14 mouse cellular contexts compared by ENCODE assay signal in genomic region chr15:78936403-78936802, GRCm38 (mm10). TPM values are rescaled to one million over a fixed set of nuclear protein-coding genes. Genes with fewer than 3 reads are reported as not detected.
DNase-seq lines count a peak whose midpoint lies in the region; ATAC-seq and TF ChIP-seq lines count a peak whose summit lies in the region.
"Had no signal": no experiment of that assay in that cellular context is flagged by ENCODE, and none has a peak within 500 bp of the region (broad histone marks: within the 10 kb centered on the region; RNA-seq: fewer than 3 reads in every experiment).

No protein-coding gene starts in this region.

- peaks cover 14% of the 10 kb centered on the region for H3K79me2 ChIP-seq in myocyte (ENCODE audit: control insufficient read depth, insufficient read depth)

- H3K9me3 ChIP-seq in heart, embryonic 12.5 days (replicated peaks), result no peaks in the 10 kb centered on the region
- H3K9me3 ChIP-seq in midbrain, embryonic 15.5 days, result no peaks in the 10 kb centered on the region
- H3K9me3 ChIP-seq in midbrain, embryonic 14.5 days (ENCODE audit: control insufficient read depth, low read length), result no peaks in the 10 kb centered on the region
- no peaks in the 10 kb centered on the region for H3K9me3 ChIP-seq in hindbrain, postnatal 0 days (ENCODE audit: low read length)

- no peak for DNase-seq in heart, adult 11 months
- no peak for DNase-seq in midbrain, embryonic 14.5 days
- no peak for DNase-seq in hindbrain, postnatal 0 days (ENCODE audit: low spot score)
- no peak for DNase-seq in yolk sac, embryonic 10.5 days (ENCODE audit: low spot score)
- DNase-seq in cerebellum, adult 11-12 months, result no peak
- DNase-seq: adrenal gland, postnatal 25 days; cerebellum, adult 18-20 months; gastrocnemius, adult 2 months; heart, postnatal 10 days; thymus, postnatal 4 days had no signal

- no peak overlapping the region for H3K4me3 ChIP-seq in heart, embryonic 12.5 days
- no peak overlapping the region for H3K4me3 ChIP-seq in midbrain, embryonic 15.5 days
- H3K4me3 ChIP-seq in midbrain, embryonic 14.5 days (replicated peaks; ENCODE audit: low read depth, low read length), result no peak overlapping the region
- no peak overlapping the region for H3K4me3 ChIP-seq in hindbrain, postnatal 0 days (ENCODE audit: low read length)
- H3K4me3 ChIP-seq in myocyte, result peak overlapping the region; percentile 85

- no peak overlapping the region for H3ac ChIP-seq in myocyte (ENCODE audit: control insufficient read depth, insufficient read length)

- H3K27me3 ChIP-seq in heart, embryonic 12.5 days (replicated peaks), result no peaks in the 10 kb centered on the region
- H3K27me3 ChIP-seq in midbrain, embryonic 15.5 days (replicated peaks), result no peaks in the 10 kb centered on the region
- H3K27me3 ChIP-seq in midbrain, embryonic 14.5 days (ENCODE audit: control insufficient read depth, insufficient read depth, low read length), result no peaks in the 10 kb centered on the region
- H3K27me3 ChIP-seq in hindbrain, postnatal 0 days (ENCODE audit: insufficient read depth, low read length), result no peaks in the 10 kb centered on the region
- no peaks in the 10 kb centered on the region for H3K27me3 ChIP-seq in myocyte (ENCODE audit: control insufficient read depth, insufficient read depth, insufficient read length)

- ATAC-seq in heart, embryonic 12.5 days (ENCODE audit: insufficient number of reproducible peaks, low FRiP score), result no peak
- no peak for ATAC-seq in midbrain, embryonic 15.5 days (replicated peaks)
- no peak for ATAC-seq in midbrain, embryonic 14.5 days (ENCODE audit: low FRiP score, low TSS enrichment)
- no peak for ATAC-seq in hindbrain, postnatal 0 days

- H3K27ac ChIP-seq in heart, embryonic 12.5 days (ENCODE audit: poor library complexity, severe bottlenecking), result no peak overlapping the region
- no peak overlapping the region for H3K27ac ChIP-seq in midbrain, embryonic 15.5 days
- no peak overlapping the region for H3K27ac ChIP-seq in midbrain, embryonic 14.5 days (replicated peaks; ENCODE audit: low read depth, low read length)
- H3K27ac ChIP-seq in hindbrain, postnatal 0 days, result no peak overlapping the region
- H3K27ac ChIP-seq: gastrocnemius, adult 2 months; kidney, postnatal 0 days had no signal

- 80% methylated on average over 12 of the region's 12 CpGs for WGBS in heart, embryonic 12.5 days
- 92% methylated on average over 12 of the region's 12 CpGs for WGBS in midbrain, embryonic 15.5 days
- WGBS in midbrain, embryonic 14.5 days, result 95% methylated on average over 12 of the region's 12 CpGs
- WGBS in hindbrain, postnatal 0 days, result 92% methylated on average over 12 of the region's 12 CpGs

- peaks cover 17% of the 10 kb centered on the region for H3K4me1 ChIP-seq in heart, embryonic 12.5 days (replicated peaks)
- H3K4me1 ChIP-seq in midbrain, embryonic 15.5 days, result peaks cover 17% of the 10 kb centered on the region
- peaks cover 11% of the 10 kb centered on the region for H3K4me1 ChIP-seq in midbrain, embryonic 14.5 days (ENCODE audit: control insufficient read depth, insufficient read depth, low read length)
- H3K4me1 ChIP-seq in hindbrain, postnatal 0 days (ENCODE audit: insufficient read depth, low read length), result peaks cover 5% of the 10 kb centered on the region; the same call in 1 of the 2 replicates

- TF ChIP-seq POLR2A in myocyte (IDR thresholded peaks at IDR 0.05; ENCODE audit: insufficient read length, low read depth), result no peak

- H3K36me3 ChIP-seq in heart, embryonic 12.5 days, result peaks cover 53% of the 10 kb centered on the region
- H3K36me3 ChIP-seq in midbrain, embryonic 15.5 days (replicated peaks), result peaks cover 28% of the 10 kb centered on the region
- peaks cover 47% of the 10 kb centered on the region for H3K36me3 ChIP-seq in midbrain, embryonic 14.5 days (ENCODE audit: control insufficient read depth, insufficient read depth, low read length)
- H3K36me3 ChIP-seq in hindbrain, postnatal 0 days (ENCODE audit: insufficient read depth, low read length), result peaks cover 41% of the 10 kb centered on the region
- peaks cover 24% of the 10 kb centered on the region for H3K36me3 ChIP-seq in myocyte (ENCODE audit: control insufficient read depth, insufficient read depth)

- TF ChIP-seq CTCF in hindbrain, postnatal 0 days (IDR thresholded peaks at IDR 0.05; ENCODE audit: low read depth), result no peak

- peak overlapping the region; percentile 84 for H3K4me2 ChIP-seq in heart, embryonic 12.5 days
- peak overlapping the region; percentile 65; the same call in 1 of the 2 replicates for H3K4me2 ChIP-seq in midbrain, embryonic 15.5 days
- no peak overlapping the region for H3K4me2 ChIP-seq in midbrain, embryonic 14.5 days (ENCODE audit: low read length)
- 0 out of 2 replicates have a peak overlapping the region, but pooled peaks have one; percentile 84 for H3K4me2 ChIP-seq in hindbrain, postnatal 0 days (ENCODE audit: low read depth, low read length)
- peak overlapping the region; percentile 100 for H3K4me2 ChIP-seq in myocyte (ENCODE audit: low read depth)

- no peak overlapping the region for H3K9ac ChIP-seq in heart, embryonic 12.5 days
- H3K9ac ChIP-seq in midbrain, embryonic 15.5 days, result no peak overlapping the region
- no peak overlapping the region for H3K9ac ChIP-seq in midbrain, embryonic 14.5 days (replicated peaks; ENCODE audit: low read length)
- no peak overlapping the region for H3K9ac ChIP-seq in hindbrain, postnatal 0 days (replicated peaks; ENCODE audit: low read length)

TF ChIP-seq in myocyte, 11 proteins besides CTCF, POLR2A, EP300 and RAD21:
- TF ChIP-seq SRF (IDR thresholded peaks at IDR 0.05; ENCODE audit: control insufficient read depth, insufficient read length, low read depth) (no peak), POLR2AphosphoS2 (IDR thresholded peaks at IDR 0.05; ENCODE audit: insufficient read length, low read depth) (no peak), MYOG (IDR thresholded peaks at IDR 0.05; ENCODE audit: control insufficient read depth in 1 of 3, insufficient read depth in 1 of 3, insufficient read length in 2 of 3, low read depth in 2 of 3) (no peak), REST (IDR thresholded peaks at IDR 0.05; ENCODE audit: insufficient read depth, insufficient read length) (no peak), TCF12 (IDR thresholded peaks at IDR 0.05; ENCODE audit: insufficient read depth, poor library complexity, severe bottlenecking) (no peak), MAX (IDR thresholded peaks at IDR 0.05; ENCODE audit: low read depth) (no peak), MYOD1 (IDR thresholded peaks at IDR 0.05; ENCODE audit: control insufficient read depth in 1 of 3, insufficient read length in 2 of 3, low read depth in 2 of 3) (no peak), E2F4 (IDR thresholded peaks at IDR 0.05; ENCODE audit: insufficient read depth) (no peak), TCF3 (IDR thresholded peaks at IDR 0.05; ENCODE audit: insufficient read length, low read depth) (no peak), CEBPB (IDR thresholded peaks at IDR 0.05; ENCODE audit: insufficient read depth, poor library complexity, severe bottlenecking) (no peak), USF1 (IDR thresholded peaks at IDR 0.05; ENCODE audit: low read depth) (no peak)

RNA-seq across cellular contexts. Expression of gene Nol12, which starts 1.7 kb away (rescaled TPM):
- polyA plus RNA-seq in heart, embryonic 12.5 days (2016; fragmentation: Nextera tagmentation; extraction: Ambion mirVana), result 37.9 and 39.9 TPM in 2 replicates
- 62.5 and 65.8 TPM in 2 replicates for polyA plus RNA-seq in midbrain, embryonic 15.5 days (2015; fragmentation: Nextera tagmentation; extraction: Ambion mirVana)
- 61.0 and 70.8 TPM in 2 replicates for polyA plus RNA-seq in midbrain, embryonic 14.5 days (2014; fragmentation: Nextera tagmentation; extraction: Ambion mirVana)
- total RNA-seq in hindbrain, postnatal 0 days (2014; rRNA removed), result 4.7 and 8.8 TPM in 2 replicates
- 54.8 and 56.4 TPM in 2 replicates for polyA plus RNA-seq in hindbrain, postnatal 0 days (2015; fragmentation: Nextera tagmentation; extraction: Ambion mirVana)
- polyA plus RNA-seq in myocyte (2012; fragmentation: generic; extraction: Trizol), result 101 TPM

RNA-seq across cellular contexts. Expression of gene Lgals1, which starts 9.9 kb away (rescaled TPM):
- polyA plus RNA-seq in heart, embryonic 12.5 days (2016; fragmentation: Nextera tagmentation; extraction: Ambion mirVana), result 667 and 690 TPM in 2 replicates
- polyA plus RNA-seq in midbrain, embryonic 15.5 days (2015; fragmentation: Nextera tagmentation; extraction: Ambion mirVana), result 80.4 and 93.5 TPM in 2 replicates
- polyA plus RNA-seq in midbrain, embryonic 14.5 days (2014; fragmentation: Nextera tagmentation; extraction: Ambion mirVana), result 13.8 and 101 TPM in 2 replicates
- 67.6 and 91.5 TPM in 2 replicates for total RNA-seq in hindbrain, postnatal 0 days (2014; rRNA removed)
- polyA plus RNA-seq in hindbrain, postnatal 0 days (2015; fragmentation: Nextera tagmentation; extraction: Ambion mirVana), result 141 and 144 TPM in 2 replicates
- 13,722 TPM for polyA plus RNA-seq in myocyte (2012; fragmentation: generic; extraction: Trizol)

RNA-seq across cellular contexts. Expression of gene Triobp, which starts 11.1 kb away (rescaled TPM):
- polyA plus RNA-seq in heart, embryonic 12.5 days (2016; fragmentation: Nextera tagmentation; extraction: Ambion mirVana), result 59.4 and 64.1 TPM in 2 replicates
- polyA plus RNA-seq in midbrain, embryonic 15.5 days (2015; fragmentation: Nextera tagmentation; extraction: Ambion mirVana), result 51.7 and 55.5 TPM in 2 replicates
- polyA plus RNA-seq in midbrain, embryonic 14.5 days (2014; fragmentation: Nextera tagmentation; extraction: Ambion mirVana), result 42.5 and 46.5 TPM in 2 replicates
- total RNA-seq in hindbrain, postnatal 0 days (2014; rRNA removed), result 42.0 and 57.6 TPM in 2 replicates
- 19.0 and 20.7 TPM in 2 replicates for polyA plus RNA-seq in hindbrain, postnatal 0 days (2015; fragmentation: Nextera tagmentation; extraction: Ambion mirVana)
- polyA plus RNA-seq in myocyte (2012; fragmentation: generic; extraction: Trizol), result 19.9 TPM

RNA-seq across cellular contexts. Expression of gene Pdxp, which starts 22.7 kb away (rescaled TPM):
- 33.4 and 34.2 TPM in 2 replicates for polyA plus RNA-seq in heart, embryonic 12.5 days (2016; fragmentation: Nextera tagmentation; extraction: Ambion mirVana)
- polyA plus RNA-seq in midbrain, embryonic 15.5 days (2015; fragmentation: Nextera tagmentation; extraction: Ambion mirVana), result 112 and 125 TPM in 2 replicates
- polyA plus RNA-seq in midbrain, embryonic 14.5 days (2014; fragmentation: Nextera tagmentation; extraction: Ambion mirVana), result 111 and 147 TPM in 2 replicates
- 300 and 339 TPM in 2 replicates for total RNA-seq in hindbrain, postnatal 0 days (2014; rRNA removed)
- 124 and 141 TPM in 2 replicates for polyA plus RNA-seq in hindbrain, postnatal 0 days (2015; fragmentation: Nextera tagmentation; extraction: Ambion mirVana)
- polyA plus RNA-seq in myocyte (2012; fragmentation: generic; extraction: Trizol), result 33.1 TPM

RNA-seq across cellular contexts. Expression of gene Sh3bp1, which starts 36.8 kb away (rescaled TPM):
- 26.2 and 26.8 TPM in 2 replicates for polyA plus RNA-seq in heart, embryonic 12.5 days (2016; fragmentation: Nextera tagmentation; extraction: Ambion mirVana)
- polyA plus RNA-seq in midbrain, embryonic 15.5 days (2015; fragmentation: Nextera tagmentation; extraction: Ambion mirVana), result 3.6 and 4.2 TPM in 2 replicates
- 1.7 and 2.9 TPM in 2 replicates for polyA plus RNA-seq in midbrain, embryonic 14.5 days (2014; fragmentation: Nextera tagmentation; extraction: Ambion mirVana)
- total RNA-seq in hindbrain, postnatal 0 days (2014; rRNA removed), result 2.4 and 6.2 TPM in 2 replicates
- polyA plus RNA-seq in hindbrain, postnatal 0 days (2015; fragmentation: Nextera tagmentation; extraction: Ambion mirVana), result 4.4 and 5.5 TPM in 2 replicates
- 11.1 TPM for polyA plus RNA-seq in myocyte (2012; fragmentation: generic; extraction: Trizol)

Comparison
In these comparisons a context has a peak if more than half of its experiments do, and no peak if none do; other contexts are left out.
1. RNA of gene Lgals1, which starts 9.9 kb away (polyA plus RNA-seq): 13,722 TPM in myocyte (single experiment); 667 to 690 TPM in heart, embryonic 12.5 days, 141 to 144 TPM in hindbrain, postnatal 0 days, 13.8 to 101 TPM in midbrain, embryonic 14.5 days and 80.4 to 93.5 TPM in midbrain, embryonic 15.5 days; every median in the first group is over 10 times any median in the second.